Mouse (Mus musculus): ENCODE measurements around the gene Fam205c. TPM values are rescaled to one million over a fixed set of nuclear protein-coding genes. Genes with fewer than 3 reads are reported as not detected.
"Not testable (repeated sequence)": the region's sequence is repeated elsewhere in the genome, so short reads cannot be mapped to it uniquely, and the experiment has no call there.

The Fam205c gene
- total RNA-seq, 4 experiments from 2014 or later: 7.5 to 11.8 (median 10.3) TPM

DNA sequence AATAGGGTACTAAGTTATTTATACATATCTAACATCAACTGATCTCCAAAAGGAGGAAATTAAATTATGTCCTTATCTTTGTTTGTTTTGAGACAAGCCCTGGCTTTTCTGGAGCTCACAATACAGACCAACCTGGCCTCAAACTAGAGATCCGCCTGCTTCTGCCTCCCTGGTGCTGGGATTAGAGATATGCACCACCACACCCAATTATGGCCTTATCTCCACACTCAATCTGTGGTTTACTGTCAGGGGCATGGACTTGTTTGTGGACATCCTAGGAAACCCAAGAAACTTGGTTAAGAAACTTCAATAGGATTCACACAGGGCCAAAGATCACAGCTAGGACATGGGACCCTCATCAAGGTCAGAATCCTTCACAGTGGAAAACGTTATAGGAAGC, 3.6 kb upstream of the Fam205c start:
- DNase-seq (ENCODE audit: low spot score): no peak

GRCm38 (mm10) chr4:42876586-42877291, 2.7 kb upstream of the Fam205c start:
- DNase-seq (ENCODE audit: low spot score): peak; percentile 63

DNA sequence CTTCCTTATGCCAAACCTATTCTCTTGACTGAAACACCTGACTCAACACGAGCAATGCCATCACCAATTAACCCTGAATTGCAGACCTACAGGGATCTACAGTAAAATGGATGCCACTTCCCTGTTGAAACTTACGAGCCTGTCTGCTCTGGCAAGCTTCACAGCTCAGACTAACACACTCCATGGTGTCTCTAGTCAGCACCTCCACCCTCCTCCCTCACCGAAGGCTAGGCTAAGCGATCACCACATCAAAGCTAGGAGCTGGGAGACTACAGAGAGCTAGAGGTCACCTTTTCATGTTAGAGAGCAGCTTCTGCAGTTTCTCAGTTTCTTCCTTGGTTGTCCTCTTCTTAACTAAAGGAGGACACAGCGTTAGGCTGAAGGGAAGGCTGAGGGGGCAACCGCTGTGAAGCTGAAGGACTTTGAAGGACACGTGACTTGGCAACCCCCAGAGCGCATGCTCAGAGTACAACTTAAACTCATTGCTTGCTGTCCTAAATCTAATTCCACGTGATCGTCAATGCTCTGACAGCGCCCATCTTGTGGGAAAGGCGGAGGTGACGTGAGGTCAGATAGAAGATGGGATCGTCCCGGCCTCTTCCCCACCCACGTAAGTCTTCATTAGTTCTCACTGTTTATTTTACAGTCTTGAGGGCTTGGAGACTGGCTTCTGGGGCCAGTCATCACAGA, 1.1 kb downstream of the Fam205c start:
- DNase-seq (ENCODE audit: low spot score): no peak

DNA sequence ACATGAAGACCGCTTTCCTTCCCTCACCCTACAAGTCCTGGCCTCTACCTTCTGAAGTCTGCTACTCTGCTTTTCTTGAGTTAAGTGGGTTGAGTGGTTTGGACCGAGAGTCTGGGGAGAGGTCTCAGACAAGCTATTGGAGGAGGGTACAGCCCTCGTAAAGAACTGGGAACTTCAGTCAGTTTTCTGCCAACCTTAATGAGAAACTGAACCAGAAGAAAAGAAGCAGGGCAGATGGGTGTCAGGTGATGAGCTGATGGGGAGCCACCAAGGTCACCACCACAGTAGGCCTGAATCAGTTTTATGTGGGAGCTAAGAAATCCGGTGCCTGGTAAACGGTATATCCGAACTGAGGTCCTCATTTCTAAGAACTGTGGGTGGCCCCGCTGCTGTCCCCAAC, 1.9 kb downstream of the Fam205c start:
- DNase-seq (ENCODE audit: low spot score): no peak

DNA sequence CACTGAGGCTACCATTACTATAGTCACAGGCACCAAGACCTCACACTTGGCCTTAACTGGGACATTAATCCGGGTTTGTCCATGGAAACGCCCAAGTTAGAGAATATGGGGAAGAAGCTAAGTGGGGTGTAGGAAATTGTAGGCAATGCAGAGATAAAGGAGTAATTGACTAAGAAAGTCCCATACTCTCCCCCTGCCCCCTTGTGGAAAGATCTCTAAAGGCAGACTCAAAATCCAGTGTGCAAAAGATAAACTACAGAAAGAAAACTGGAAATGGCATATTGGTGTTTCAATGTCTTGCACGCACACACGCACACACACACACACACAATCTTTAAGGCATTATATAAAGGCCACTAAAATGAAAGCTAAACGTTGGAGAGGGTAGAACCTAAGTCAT, 3.3 kb downstream of the Fam205c start:
- DNase-seq (ENCODE audit: low spot score): no peak

- no peak for DNase-seq (ENCODE audit: low spot score)
Observed at GRCm38 (mm10) chr4:42868193-42868592, 5.8 kb downstream of the Fam205c start.

GRCm38 (mm10) chr4:42867390-42867789, 6.6 kb downstream of the Fam205c start:
- DNase-seq (ENCODE audit: low spot score): no peak

GRCm38 (mm10) chr4:42863487-42863886, 10.5 kb downstream of the Fam205c start:
- not testable (repeated sequence) for DNase-seq (ENCODE audit: low spot score)

GRCm38 (mm10) chr4:42860483-42860882, 13.6 kb downstream of the Fam205c start:
- not testable (repeated sequence) for DNase-seq (ENCODE audit: low spot score)

- DNase-seq (ENCODE audit: low spot score): not testable (repeated sequence)
Observed at GRCm38 (mm10) chr4:42856671-42857070, 17.4 kb downstream of the Fam205c start, which contains the start of gene Gm12394. TSS of gene Gm12394 (minus strand) at chr4:42856771.

- DNase-seq (ENCODE audit: low spot score): not testable (repeated sequence)
Observed at GRCm38 (mm10) chr4:42853788-42854187, 20.2 kb downstream of the Fam205c start, which contains the start of gene Fam205a1. TSS of gene Fam205a1 (minus strand) at chr4:42853888.

Other genes with a start within 250 kb of the Fam205c start
- 1 to 10 TPM; 2.0 to 5.4 (median 2.9) TPM for gene Gm2564, start 244.5 kb downstream of the Fam205c start, total RNA-seq (2022)
- not detected for gene Ccl27b, start 219.0 kb downstream of the Fam205c start, total RNA-seq (2022)
- under 1 TPM in 1 of 4 experiments, not detected in 3; 0.23 TPM for gene Il11ra2, start 212.3 kb downstream of the Fam205c start, total RNA-seq (2022)
- gene 4930578G10Rik, start 138.7 kb downstream of the Fam205c start, total RNA-seq (2022): not detected
- under 1 TPM; 0.50 to 0.75 (median 0.61) TPM for gene Ccl19, start 117.7 kb downstream of the Fam205c start, total RNA-seq (2022)
- 10 to 100 TPM; 55.3 to 66.3 (median 58.5) TPM for gene Ccl21a, start 100.2 kb downstream of the Fam205c start, total RNA-seq (2022)
- gene Fam205a1, start 20.3 kb downstream of the Fam205c start, total RNA-seq (2022): not detected
- gene Gm12394, start 17.5 kb downstream of the Fam205c start, total RNA-seq (2022): not detected
- gene Phf24, start 42.4 kb upstream of the Fam205c start, total RNA-seq (2022): 1 to 10 TPM; 4.3 to 9.8 (median 7.0) TPM
- 100 to 1,000 TPM in 2 of 4 experiments, 10 to 100 TPM in 2; 65.1 to 119 (median 88.0) TPM for gene Dnajb5, start 75.6 kb upstream of the Fam205c start, total RNA-seq (2022)
- not detected for gene 1700022I11Rik, start 95.4 kb upstream of the Fam205c start, total RNA-seq (2022)
- gene Vcp, start 126.3 kb upstream of the Fam205c start, total RNA-seq (2022): 100 to 1,000 TPM; 255 to 280 (median 263) TPM
- 1 to 10 TPM; 1.7 to 2.8 (median 2.2) TPM for gene Fancg, start 136.3 kb upstream of the Fam205c start, total RNA-seq (2022)
- 10 to 100 TPM; 19.6 to 27.4 (median 23.6) TPM for gene Pigo, start 151.6 kb upstream of the Fam205c start, total RNA-seq (2022)
- 100 to 1,000 TPM; 104 to 110 (median 108) TPM for gene Stoml2, start 157.5 kb upstream of the Fam205c start, total RNA-seq (2022)
- gene Fam214b, start 172.0 kb upstream of the Fam205c start, total RNA-seq (2022): 10 to 100 TPM; 25.7 to 34.1 (median 30.1) TPM
- 10 to 100 TPM in 3 of 4 experiments, 1 to 10 TPM in 1; 7.7 to 11.7 (median 10.1) TPM for gene Unc13b, start 184.7 kb upstream of the Fam205c start, total RNA-seq (2022)

All from heart, adult 8-10 months (tissue).